Mouse (Mus musculus): ENCODE measurements around the gene Kcna2. TPM values are rescaled to one million over a fixed set of nuclear protein-coding genes. Genes with fewer than 3 reads are reported as not detected.

The Kcna2 gene
- polyA plus RNA-seq, 1 experiment from 2014 or later, result 0.87 TPM

DNA sequence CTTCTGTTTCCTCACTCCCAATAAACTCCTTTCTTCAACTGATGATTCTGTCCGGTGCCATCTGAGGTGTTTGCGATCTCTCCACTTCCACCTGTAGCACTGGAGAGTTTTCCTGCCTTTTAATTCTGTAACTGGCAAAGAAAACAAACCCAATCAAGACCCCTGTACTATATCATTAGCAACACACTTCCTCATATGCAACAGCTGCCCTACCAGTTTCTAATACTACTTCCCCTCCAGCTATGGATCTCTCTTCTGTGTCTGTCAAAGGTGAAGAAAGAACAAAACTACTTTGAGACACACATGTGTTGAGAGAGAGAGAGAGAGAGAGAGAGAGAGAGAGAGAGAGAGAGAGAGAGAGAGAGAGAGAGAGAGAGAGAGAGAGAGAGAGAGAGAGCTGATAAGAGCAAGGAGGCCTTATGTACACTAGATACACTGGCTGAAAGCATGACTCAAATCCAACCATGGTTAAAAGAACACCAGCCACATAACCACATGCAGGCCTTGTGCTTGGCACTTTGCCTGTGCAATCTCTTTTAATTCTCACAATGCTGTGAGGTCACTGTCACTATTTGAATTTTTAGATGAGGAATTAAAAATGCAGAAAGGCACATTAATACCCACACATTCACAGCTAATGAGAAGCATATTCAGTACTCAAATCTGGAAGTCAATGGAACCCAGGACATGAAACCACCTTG is 19.1 kb downstream of the Kcna2 start:
- Histone ChIP-seq H3K27me3 (replicated peaks; ENCODE audit: insufficient read depth, low read length) (no peaks in the 10 kb centered on the region), H3K9me3 (ENCODE audit: low read length) (no peaks in the 10 kb centered on the region), H3K4me1 (ENCODE audit: insufficient read depth, low read depth, low read length) (no peaks in the 10 kb centered on the region), H3K9ac (replicated peaks; ENCODE audit: low read depth) (no peak overlapping the region), H3K36me3 (ENCODE audit: insufficient read depth, low read length) (no peaks in the 10 kb centered on the region), H3K4me2 (replicated peaks; ENCODE audit: low read depth, low read length) (no peak overlapping the region), H3K4me3 (ENCODE audit: low read depth, low read length) (no peak overlapping the region), H3K27ac (ENCODE audit: low read length) (no peak overlapping the region)
- TF ChIP-seq EP300 (IDR thresholded peaks at IDR 0.05) (no peak), CTCF (IDR thresholded peaks at IDR 0.05) (no peak)
- no peak for ATAC-seq
- 80% methylated on average over 2 of the region's 2 CpGs for WGBS
- no peak for DNase-seq (ENCODE audit: low spot score)

DNA sequence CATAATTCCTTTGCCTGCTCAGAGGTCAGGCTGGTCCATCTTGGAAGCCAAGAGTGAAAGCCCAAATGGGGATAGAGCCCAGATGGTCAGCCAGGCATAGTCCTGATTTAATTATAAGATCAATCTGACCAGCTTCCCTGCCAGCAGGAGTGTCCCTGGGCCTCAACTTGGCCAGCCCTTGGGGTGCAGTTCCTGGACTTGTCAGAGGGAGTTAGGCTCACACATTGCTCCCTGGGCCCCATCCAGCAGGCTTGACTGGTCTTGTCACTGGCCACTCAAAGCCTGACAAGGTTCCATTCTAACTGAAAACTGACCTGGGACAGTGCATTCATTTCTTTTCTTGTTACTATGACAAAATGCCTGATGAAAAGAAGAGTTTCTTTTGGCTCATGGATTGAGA is 21.4 kb downstream of the Kcna2 start:
- Histone ChIP-seq H3K9ac (replicated peaks; ENCODE audit: low read depth) (no peak overlapping the region), H3K4me2 (replicated peaks; ENCODE audit: low read depth, low read length) (no peak overlapping the region), H3K27ac (ENCODE audit: low read length) (no peak overlapping the region), H3K4me3 (ENCODE audit: low read depth, low read length) (no peak overlapping the region), H3K36me3 (ENCODE audit: insufficient read depth, low read length) (no peaks in the 10 kb centered on the region), H3K9me3 (ENCODE audit: low read length) (no peaks in the 10 kb centered on the region), H3K27me3 (replicated peaks; ENCODE audit: insufficient read depth, low read length) (no peaks in the 10 kb centered on the region), H3K4me1 (ENCODE audit: insufficient read depth, low read depth, low read length) (no peaks in the 10 kb centered on the region)
- TF ChIP-seq EP300 (IDR thresholded peaks at IDR 0.05) (no peak), CTCF (IDR thresholded peaks at IDR 0.05) (no peak)
- peak; percentile 55; the same call in 1 of the 2 replicates for ATAC-seq
- no peak for DNase-seq (ENCODE audit: low spot score)

DNA sequence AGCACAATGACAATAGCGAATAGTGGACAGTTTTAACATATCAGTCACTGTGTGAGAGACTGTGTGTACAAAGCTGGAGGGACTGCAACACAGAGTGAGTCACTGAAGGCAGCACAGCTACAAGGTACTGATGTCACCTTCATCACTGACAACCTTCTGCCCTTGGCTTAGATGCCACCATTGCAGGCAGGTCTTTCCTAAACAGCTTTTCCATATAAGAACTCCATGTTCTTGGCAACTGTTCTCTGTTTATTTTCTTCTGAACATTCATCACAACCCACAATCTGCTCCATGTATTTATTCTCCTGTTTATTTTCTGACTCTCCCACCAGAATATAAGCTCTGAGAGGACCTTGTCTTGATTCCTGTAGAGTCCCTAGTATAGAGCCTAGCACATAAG is 26.7 kb downstream of the Kcna2 start:
- Histone ChIP-seq H3K4me3 (ENCODE audit: low read depth, low read length) (no peak overlapping the region), H3K27ac (ENCODE audit: low read length) (peak overlapping the region; percentile 73), H3K27me3 (replicated peaks; ENCODE audit: insufficient read depth, low read length) (no peaks in the 10 kb centered on the region), H3K4me2 (replicated peaks; ENCODE audit: low read depth, low read length) (no peak overlapping the region), H3K9ac (replicated peaks; ENCODE audit: low read depth) (no peak overlapping the region), H3K36me3 (ENCODE audit: insufficient read depth, low read length) (no peaks in the 10 kb centered on the region), H3K9me3 (ENCODE audit: low read length) (no peaks in the 10 kb centered on the region), H3K4me1 (ENCODE audit: insufficient read depth, low read depth, low read length) (peaks cover 7% of the 10 kb centered on the region; the same call in 1 of the 2 replicates)
- WGBS, result 37% methylated on average over 1 of the region's 1 CpGs
- no peak for TF ChIP-seq CTCF (IDR thresholded peaks at IDR 0.05)
- TF ChIP-seq EP300 (IDR thresholded peaks at IDR 0.05), result peak; percentile 93
- peak; percentile 88 for DNase-seq (ENCODE audit: low spot score)
- peak; percentile 76 for ATAC-seq

DNA sequence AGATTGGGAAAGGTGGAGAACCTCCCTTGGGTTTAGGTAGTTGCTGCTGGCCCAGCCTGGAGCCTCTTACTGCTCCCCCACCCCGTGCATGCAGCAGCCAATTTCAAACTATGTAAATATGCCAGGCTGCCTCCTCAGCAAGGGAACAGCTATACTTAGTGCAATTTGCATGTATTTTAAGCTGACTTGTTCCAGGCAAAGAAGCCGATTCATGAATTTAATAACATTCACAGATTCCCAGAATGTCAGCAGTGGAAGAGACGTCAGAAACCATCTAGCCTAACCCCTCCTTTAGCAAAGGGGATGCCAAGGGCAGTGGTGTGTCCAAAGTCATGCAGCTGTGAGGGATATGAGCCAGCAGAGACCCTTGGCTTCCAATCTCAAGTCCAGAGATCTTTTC is 27.5 kb downstream of the Kcna2 start:
- DNase-seq (ENCODE audit: low spot score), result peak; percentile 88
- Histone ChIP-seq H3K4me3 (ENCODE audit: low read depth, low read length) (no peak overlapping the region), H3K4me1 (ENCODE audit: insufficient read depth, low read depth, low read length) (peaks cover 7% of the 10 kb centered on the region; the same call in 1 of the 2 replicates), H3K36me3 (ENCODE audit: insufficient read depth, low read length) (no peaks in the 10 kb centered on the region), H3K9ac (replicated peaks; ENCODE audit: low read depth) (no peak overlapping the region), H3K27ac (ENCODE audit: low read length) (peak overlapping the region; percentile 75), H3K9me3 (ENCODE audit: low read length) (no peaks in the 10 kb centered on the region), H3K4me2 (replicated peaks; ENCODE audit: low read depth, low read length) (no peak overlapping the region), H3K27me3 (replicated peaks; ENCODE audit: insufficient read depth, low read length) (no peaks in the 10 kb centered on the region)
- TF ChIP-seq CTCF (IDR thresholded peaks at IDR 0.05), result no peak
- TF ChIP-seq EP300 (IDR thresholded peaks at IDR 0.05), result peak; percentile 78
- 35% methylated on average over 3 of the region's 3 CpGs for WGBS
- ATAC-seq, result peak; percentile 77

DNA sequence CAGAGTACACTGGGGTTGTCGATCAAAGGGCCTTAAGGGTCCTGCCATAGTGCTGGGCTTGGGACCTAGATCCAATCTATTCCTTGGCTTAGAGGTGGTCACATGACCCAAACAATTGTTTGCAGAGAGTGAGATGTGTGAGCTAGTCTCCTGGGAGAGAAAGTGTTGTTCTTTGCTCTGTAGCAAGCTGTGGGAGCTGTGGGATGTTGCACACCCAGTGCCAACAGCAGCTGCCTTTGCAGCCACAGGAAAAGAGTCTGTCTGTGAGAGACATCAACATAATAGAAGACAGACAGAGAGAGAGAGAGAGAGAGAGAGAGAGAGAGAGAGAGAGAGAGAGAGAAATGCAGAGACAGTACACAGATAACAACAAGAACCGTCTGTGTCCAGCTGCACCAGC is 28.3 kb downstream of the Kcna2 start:
- H3K4me3 ChIP-seq (ENCODE audit: low read depth, low read length), result no peak overlapping the region
- peak; percentile 37 for DNase-seq (ENCODE audit: low spot score)
- no peaks in the 10 kb centered on the region for H3K36me3 ChIP-seq (ENCODE audit: insufficient read depth, low read length)
- peaks cover 7% of the 10 kb centered on the region; the same call in 1 of the 2 replicates for H3K4me1 ChIP-seq (ENCODE audit: insufficient read depth, low read depth, low read length)
- H3K9ac ChIP-seq (replicated peaks; ENCODE audit: low read depth), result no peak overlapping the region
- no peak overlapping the region for H3K4me2 ChIP-seq (replicated peaks; ENCODE audit: low read depth, low read length)
- H3K9me3 ChIP-seq (ENCODE audit: low read length), result no peaks in the 10 kb centered on the region
- no peaks in the 10 kb centered on the region for H3K27me3 ChIP-seq (replicated peaks; ENCODE audit: insufficient read depth, low read length)
- 49% methylated on average over 2 of the region's 2 CpGs for WGBS
- H3K27ac ChIP-seq (ENCODE audit: low read length), result peak overlapping the region; percentile 75
- no peak for TF ChIP-seq EP300 (IDR thresholded peaks at IDR 0.05)
- TF ChIP-seq CTCF (IDR thresholded peaks at IDR 0.05), result no peak
- 0 out of 2 replicates have a peak, but pooled peaks have one; percentile 6 for ATAC-seq

DNA sequence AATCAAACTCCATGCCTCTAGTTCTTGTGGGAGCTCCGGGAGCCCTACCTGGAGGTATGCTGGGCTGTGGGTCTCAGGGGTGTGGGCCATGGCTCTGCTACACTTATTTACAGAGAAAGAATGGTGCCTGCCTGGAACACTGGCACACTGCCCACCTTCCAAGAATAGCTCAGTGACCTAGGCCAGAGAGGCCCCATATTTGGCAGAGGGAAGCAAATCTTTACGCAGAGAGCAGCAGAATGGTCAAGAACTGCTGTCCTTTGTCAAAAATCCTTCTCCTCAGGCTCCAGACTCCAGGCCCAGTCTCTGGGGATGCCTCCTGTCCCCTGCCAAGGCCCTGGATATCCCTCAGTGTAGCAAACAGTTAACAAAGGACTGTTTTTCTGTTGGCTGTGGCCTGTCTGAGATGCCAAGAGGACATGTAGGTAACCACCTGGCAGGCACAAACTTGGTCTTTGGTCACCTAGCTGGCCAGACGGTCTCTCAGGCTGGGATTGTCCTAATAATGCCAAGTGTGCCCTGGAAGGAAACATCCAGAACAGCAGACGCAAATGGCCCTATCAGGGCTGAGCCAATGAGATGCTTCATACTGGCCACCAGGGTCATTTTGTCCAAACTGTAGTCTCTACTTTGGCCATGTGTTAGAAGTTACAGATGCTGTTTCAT is 29.8 kb downstream of the Kcna2 start:
- H3K4me3 ChIP-seq (ENCODE audit: low read depth, low read length), result no peak overlapping the region
- no peaks in the 10 kb centered on the region for H3K9me3 ChIP-seq (ENCODE audit: low read length)
- ATAC-seq (peak; percentile 23), DNase-seq (ENCODE audit: low spot score) (peak; percentile 69)
- TF ChIP-seq EP300 (IDR thresholded peaks at IDR 0.05), result no peak; the same call in 1 of the 2 replicates
- TF ChIP-seq CTCF (IDR thresholded peaks at IDR 0.05), result no peak
- no peak overlapping the region for H3K4me2 ChIP-seq (replicated peaks; ENCODE audit: low read depth, low read length)
- H3K36me3 ChIP-seq (ENCODE audit: insufficient read depth, low read length), result no peaks in the 10 kb centered on the region
- 48% methylated on average over 4 of the region's 4 CpGs for WGBS
- no peak overlapping the region for H3K9ac ChIP-seq (replicated peaks; ENCODE audit: low read depth)
- H3K27ac ChIP-seq (ENCODE audit: low read length), result peak overlapping the region; percentile 65
- no peaks in the 10 kb centered on the region for H3K27me3 ChIP-seq (replicated peaks; ENCODE audit: insufficient read depth, low read length)
- H3K4me1 ChIP-seq (ENCODE audit: insufficient read depth, low read depth, low read length), result peaks cover 7% of the 10 kb centered on the region; the same call in 1 of the 2 replicates

Data from lung, postnatal 0 days (tissue).